Mouse (Mus musculus) lung, adult 2 months (tissue): ENCODE measurements around the gene Gucy2c. TPM values are rescaled to one million over a fixed set of nuclear protein-coding genes. Genes with fewer than 3 reads are reported as not detected.

Experiments
- DNase-seq: peaks from one replicate; pipeline ENCODE4 v3.0.0; 2022
- H3K4me1 ChIP-seq: fragments of 200-500 bp; 2 replicates; pipeline ENCODE4 v1.6.1; 2011; ENCODE audit warnings: low read length; ENCODE audit not compliant: control insufficient read depth, insufficient read depth
- H3K4me3 ChIP-seq: fragments of 200-500 bp; replicated peaks from 2 replicates; pipeline ENCODE3; 2011; ENCODE audit warnings: low read depth, mild to moderate bottlenecking, control low read depth, low read length; ENCODE audit errors: extremely low read depth
- CTCF ChIP-seq: fragments of 200-500 bp; IDR thresholded peaks from 2 replicates; pipeline ENCODE4 v1.5.1; 2011; ENCODE audit warnings: mild to moderate bottlenecking, low read length, control low read depth; ENCODE audit not compliant: insufficient read depth
- POLR2A ChIP-seq: fragments of 200-500 bp; IDR thresholded peaks from 2 replicates; pipeline ENCODE4 v1.6.1; 2011; ENCODE audit warnings: low read depth, mild to moderate bottlenecking, control low read depth, low read length, borderline replicate concordance; ENCODE audit errors: extremely low read depth
- WGBS: fragments of 180-500 bp; shearing (Covaris S2); methylation state at CpG from one replicate; pipeline ENCODE4 v1.1.7; 2018; 5-methylcytosine and 5-hydroxymethylcytosine counted together
- polyA plus RNA-seq: library from polyadenylated mRNA; depleted of rRNA; stranded (reverse); fragments of >200 nt; gene quantifications from 2 replicates; pipeline ENCODE4 v1.2.3, GENCODE M21; 2012; rRNA removed

The Gucy2c gene
- polyA plus RNA-seq, 1 experiment, result 0.04 TPM

- WGBS, result 79% methylated on average over 9 of the region's 9 CpGs
- no peak for DNase-seq
Observed at GRCm38 (mm10) chr6:136659226-136659625, 122.3 kb downstream of the Gucy2c start.

GRCm38 (mm10) chr6:136658303-136658702 lies 123.3 kb downstream of the Gucy2c start:
- H3K4me3 ChIP-seq, result no peak overlapping the region
- no peak for TF ChIP-seq POLR2A
- no peak for TF ChIP-seq CTCF
- H3K4me1 ChIP-seq, result 0 out of 2 replicates have a peak, but pooled peaks cover 5% of the 10 kb centered on the region
- DNase-seq, result no peak
- 78% methylated on average over 4 of the region's 4 CpGs for WGBS

More at GRCm38 (mm10) chr6:136659226-136659625, 122.3 kb downstream of the Gucy2c start:
- Histone ChIP-seq H3K4me1 (0 out of 2 replicates have a peak, but pooled peaks cover 5% of the 10 kb centered on the region), H3K4me3 (no peak overlapping the region)
- TF ChIP-seq CTCF, result no peak
- TF ChIP-seq POLR2A, result no peak

- DNase-seq, result no peak
- no peak for TF ChIP-seq CTCF
- TF ChIP-seq POLR2A, result no peak
- Histone ChIP-seq H3K4me1 (0 out of 2 replicates have a peak, but pooled peaks cover under 1% of the 10 kb centered on the region), H3K4me3 (no peak overlapping the region)
- 56% methylated on average over 11 of the region's 11 CpGs for WGBS
Observed at GRCm38 (mm10) chr6:136655786-136656185, 125.8 kb downstream of the Gucy2c start.

- TF ChIP-seq POLR2A, result no peak
- no peak for TF ChIP-seq CTCF
- H3K4me1 ChIP-seq, result no peaks in the 10 kb centered on the region
- DNase-seq, result no peak
- 91% methylated on average over 20 of the region's 20 CpGs for WGBS
- H3K4me3 ChIP-seq, result no peak overlapping the region
Observed at GRCm38 (mm10) chr6:136654470-136654869, 127.1 kb downstream of the Gucy2c start.

GRCm38 (mm10) chr6:136653331-136653730 lies 128.2 kb downstream of the Gucy2c start:
- Histone ChIP-seq H3K4me3 (no peak overlapping the region), H3K4me1 (no peaks in the 10 kb centered on the region)
- no peak for DNase-seq
- TF ChIP-seq POLR2A (no peak), CTCF (no peak)
- 55% methylated on average over 5 of the region's 5 CpGs for WGBS

GRCm38 (mm10) chr6:136650664-136651063 lies 130.9 kb downstream of the Gucy2c start:
- no peak for TF ChIP-seq CTCF
- TF ChIP-seq POLR2A, result no peak
- whole genome bisulfite sequencing, result 89% methylated on average over 8 of the region's 8 CpGs
- no peaks in the 10 kb centered on the region for H3K4me1 ChIP-seq
- no peak overlapping the region for H3K4me3 ChIP-seq
- DNase-seq, result no peak

GRCm38 (mm10) chr6:136647455-136647861 lies 134.1 kb downstream of the Gucy2c start:
- Histone ChIP-seq H3K4me1 (no peaks in the 10 kb centered on the region), H3K4me3 (no peak overlapping the region)
- TF ChIP-seq CTCF (no peak), POLR2A (no peak)
- 42% methylated on average over 10 of the region's 10 CpGs for WGBS
- DNase-seq, result no peak

Other genes with a start within 250 kb of the Gucy2c start
- 24.8 and 25.8 TPM in 2 replicates for gene Plbd1, start 119.8 kb downstream of the Gucy2c start, polyA plus RNA-seq
- 0.65 and 1.1 TPM in 2 replicates for gene Hist4h4, start 22.6 kb upstream of the Gucy2c start, polyA plus RNA-seq
- 242 and 409 TPM in 2 replicates for gene H2afj, start 26.5 kb upstream of the Gucy2c start, polyA plus RNA-seq
- 0.57 and 1.0 TPM in 2 replicates for gene BC049715, start 45.9 kb upstream of the Gucy2c start, polyA plus RNA-seq
- gene Wbp11, start 46.5 kb upstream of the Gucy2c start, polyA plus RNA-seq, result 31.3 and 32.2 TPM in 2 replicates
- 0.05 TPM in 1 of 2 replicates, not detected in the other for gene Smco3, start 53.7 kb upstream of the Gucy2c start, polyA plus RNA-seq
- gene Art4, start 76.0 kb upstream of the Gucy2c start, polyA plus RNA-seq, result 10.3 TPM in 2 replicates
- 3,073 and 5,313 TPM in 2 replicates for gene Mgp, start 94.1 kb upstream of the Gucy2c start, polyA plus RNA-seq
- 0.26 TPM in 1 of 2 replicates, not detected in the other for gene Erp27, start 140.4 kb upstream of the Gucy2c start, polyA plus RNA-seq
- gene Pde6h, start 142.1 kb upstream of the Gucy2c start, polyA plus RNA-seq, result 0.02 and 0.20 TPM in 2 replicates
- gene Arhgdib, start 160.1 kb upstream of the Gucy2c start, polyA plus RNA-seq, result 55.5 and 82.9 TPM in 2 replicates